Mouse (Mus musculus): Measurements from ENCODE around the gene Crtc2. TPM values are rescaled to one million over a fixed set of nuclear protein-coding genes. Genes with fewer than 3 reads are reported as not detected.

Crtc2 gene
- polyA plus RNA-seq, 1 experiment from 2014 or later: 16.7 TPM

DNA sequence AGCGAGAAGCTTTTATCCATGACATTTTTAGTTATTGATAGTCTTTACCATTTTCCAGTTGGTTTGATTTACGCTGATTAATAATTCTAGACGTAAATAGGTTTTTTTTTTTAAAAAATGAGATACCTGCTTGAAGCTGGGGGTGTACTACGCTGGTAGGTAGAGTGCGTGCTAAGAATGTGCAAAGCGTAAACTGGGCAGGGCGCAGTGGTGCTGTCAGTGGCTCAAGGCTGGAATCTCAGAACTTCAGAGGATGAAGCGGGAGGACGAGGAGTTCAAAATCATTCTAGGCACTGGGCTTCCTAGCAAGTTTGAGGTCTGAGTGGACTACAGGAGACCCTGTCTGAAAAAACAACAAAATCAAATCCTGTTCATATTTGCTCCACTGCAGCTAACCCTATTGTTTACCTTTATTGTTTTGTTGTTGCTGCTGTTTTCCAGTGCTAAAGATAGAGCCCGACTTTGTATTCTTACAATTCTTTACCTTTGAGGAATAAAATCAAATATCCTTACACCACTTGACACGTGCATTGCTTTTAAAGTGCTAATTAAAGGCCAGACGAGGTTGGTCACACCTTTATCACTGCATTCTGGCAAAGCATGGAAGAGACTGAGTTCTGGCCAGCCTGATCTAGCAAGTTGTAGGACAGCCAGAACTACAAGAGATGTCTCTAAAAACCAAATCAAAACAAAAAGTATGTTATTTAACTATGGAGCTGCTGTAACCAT, 39.8 kb upstream of the Crtc2 start:
- Histone ChIP-seq H3K27ac (replicated peaks; ENCODE audit: low read depth, low read length) (no peak overlapping the region), H3K4me2 (ENCODE audit: low read depth, severe bottlenecking) (peak overlapping the region; percentile 88), H3K9me3 (ENCODE audit: control insufficient read depth, low read length) (no peaks in the 10 kb centered on the region), H3K9ac (ENCODE audit: low read length) (peak overlapping the region; percentile 2; the same call in 1 of the 2 replicates), H3K4me3 (ENCODE audit: low read depth, low read length) (peak overlapping the region; percentile 97), H3K4me1 (ENCODE audit: control insufficient read depth, insufficient read depth, low read length) (peaks cover 14% of the 10 kb centered on the region), H3K27me3 (ENCODE audit: control insufficient read depth, insufficient read depth, low read length) (no peaks in the 10 kb centered on the region), H3K36me3 (ENCODE audit: control insufficient read depth, insufficient read depth, low read length) (peaks cover 9% of the 10 kb centered on the region)
- WGBS: 16% methylated on average over 12 of the region's 12 CpGs
- DNase-seq (ENCODE audit: low spot score): no peak
- ATAC-seq (ENCODE audit: insufficient number of reproducible peaks, low FRiP score, low TSS enrichment, low read depth): no peak

DNA sequence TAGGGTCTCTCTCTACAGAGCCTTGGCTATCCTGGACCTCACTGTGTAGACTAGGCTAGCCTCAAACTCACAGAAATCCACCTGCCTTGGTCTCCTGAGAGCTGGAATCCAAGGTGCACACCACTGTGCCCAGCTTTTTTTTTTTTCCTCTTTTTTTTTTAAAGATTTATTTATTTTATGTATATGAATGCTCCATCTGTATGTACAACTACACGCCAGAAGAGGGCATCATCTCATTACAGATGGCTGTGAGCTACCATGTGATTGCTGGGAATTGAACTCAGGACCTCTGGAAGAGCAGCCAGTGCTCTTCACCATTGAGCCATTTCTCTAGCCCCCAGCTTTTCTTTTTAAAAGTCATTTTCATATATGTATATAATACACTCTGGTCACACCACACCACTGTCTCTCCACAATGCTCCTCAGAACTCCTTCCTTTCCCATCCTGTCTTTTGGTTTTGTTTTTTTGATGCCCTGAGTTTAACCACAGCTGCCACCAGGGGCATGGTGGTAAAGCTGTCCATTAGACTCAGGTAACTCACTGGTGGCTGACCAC, 38.1 kb upstream of the Crtc2 start:
- 39% methylated on average over 1 of the region's 1 CpGs for WGBS
- Histone ChIP-seq H3K4me1 (ENCODE audit: control insufficient read depth, insufficient read depth, low read length) (peaks cover 14% of the 10 kb centered on the region), H3K36me3 (ENCODE audit: control insufficient read depth, insufficient read depth, low read length) (peaks cover 5% of the 10 kb centered on the region), H3K27ac (replicated peaks; ENCODE audit: low read depth, low read length) (no peak overlapping the region), H3K9ac (ENCODE audit: low read length) (no peak overlapping the region), H3K4me2 (ENCODE audit: low read depth, severe bottlenecking) (no peak overlapping the region), H3K27me3 (ENCODE audit: control insufficient read depth, insufficient read depth, low read length) (no peaks in the 10 kb centered on the region), H3K9me3 (ENCODE audit: control insufficient read depth, low read length) (no peaks in the 10 kb centered on the region), H3K4me3 (ENCODE audit: low read depth, low read length) (no peak overlapping the region)
- ATAC-seq (ENCODE audit: insufficient number of reproducible peaks, low FRiP score, low TSS enrichment, low read depth) (no peak), DNase-seq (ENCODE audit: low spot score) (no peak)

DNA sequence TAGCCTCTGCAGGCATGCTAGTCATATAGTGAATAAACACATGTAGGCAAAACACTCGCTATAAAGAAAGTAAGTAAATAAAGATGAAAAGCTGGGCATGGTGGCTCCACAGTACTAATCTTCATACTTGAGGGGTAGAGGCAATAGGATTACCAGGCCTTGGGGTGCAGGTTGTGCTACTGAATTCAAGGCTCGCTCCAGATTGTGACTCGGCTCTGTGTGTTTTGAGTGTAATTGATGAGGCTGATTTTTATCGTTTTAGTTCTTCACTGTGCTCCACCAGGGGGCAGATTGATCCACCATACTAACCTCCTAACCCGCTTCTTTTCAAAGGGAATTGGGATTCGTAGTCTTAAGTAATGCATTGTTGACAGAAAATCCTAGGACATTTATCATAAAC, 33.9 kb upstream of the Crtc2 start:
- no peak; the same call in 1 of the 2 replicates for ATAC-seq (ENCODE audit: insufficient number of reproducible peaks, low FRiP score, low TSS enrichment, low read depth)
- 19% methylated on average over 6 of the region's 6 CpGs for WGBS
- H3K27ac ChIP-seq (replicated peaks; ENCODE audit: low read depth, low read length): peak overlapping the region; percentile 23
- H3K4me3 ChIP-seq (ENCODE audit: low read depth, low read length): peak overlapping the region; percentile 31; the same call in 1 of the 2 replicates
- peak; percentile 67 for DNase-seq (ENCODE audit: low spot score)
- H3K9me3 ChIP-seq (ENCODE audit: control insufficient read depth, low read length): no peaks in the 10 kb centered on the region
- H3K36me3 ChIP-seq (ENCODE audit: control insufficient read depth, insufficient read depth, low read length): peaks cover 4% of the 10 kb centered on the region; the same call in 1 of the 2 replicates
- H3K4me2 ChIP-seq (ENCODE audit: low read depth, severe bottlenecking): peak overlapping the region; percentile 36
- no peaks in the 10 kb centered on the region for H3K27me3 ChIP-seq (ENCODE audit: control insufficient read depth, insufficient read depth, low read length)
- H3K4me1 ChIP-seq (ENCODE audit: control insufficient read depth, insufficient read depth, low read length): no peaks in the 10 kb centered on the region
- H3K9ac ChIP-seq (ENCODE audit: low read length): peak overlapping the region; percentile 2; the same call in 1 of the 2 replicates

DNA sequence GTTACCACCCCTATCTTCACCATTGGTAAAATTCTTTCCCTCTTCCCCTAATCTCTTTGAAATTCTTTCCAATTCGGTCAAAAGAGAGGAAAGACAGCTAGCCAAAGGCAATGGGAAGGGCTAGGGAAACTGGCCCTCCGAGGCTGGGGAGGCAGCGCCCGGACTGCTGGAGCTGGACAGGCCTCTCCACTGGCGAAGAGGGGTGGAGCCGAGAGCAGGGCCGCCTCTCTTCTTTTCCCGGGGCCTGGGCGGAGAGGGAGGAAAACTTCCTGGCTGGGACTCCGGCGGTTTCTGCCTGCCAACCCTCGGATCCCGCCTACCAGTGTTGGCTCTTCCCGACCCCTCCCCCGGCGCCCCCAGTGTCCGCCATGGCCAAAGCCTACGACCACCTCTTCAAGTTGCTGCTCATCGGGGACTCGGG, 33.4 kb upstream of the Crtc2 start:
- WGBS: under 1% methylated on average over 14 of the region's 20 CpGs
- peak overlapping the region; percentile 32 for H3K9ac ChIP-seq (ENCODE audit: low read length)
- no peaks in the 10 kb centered on the region for H3K4me1 ChIP-seq (ENCODE audit: control insufficient read depth, insufficient read depth, low read length)
- peak overlapping the region; percentile 31 for H3K4me3 ChIP-seq (ENCODE audit: low read depth, low read length)
- H3K27ac ChIP-seq (replicated peaks; ENCODE audit: low read depth, low read length): peak overlapping the region; percentile 23
- H3K4me2 ChIP-seq (ENCODE audit: low read depth, severe bottlenecking): peak overlapping the region; percentile 36
- H3K9me3 ChIP-seq (ENCODE audit: control insufficient read depth, low read length): no peaks in the 10 kb centered on the region
- H3K36me3 ChIP-seq (ENCODE audit: control insufficient read depth, insufficient read depth, low read length): peaks cover 4% of the 10 kb centered on the region; the same call in 1 of the 2 replicates
- ATAC-seq (ENCODE audit: insufficient number of reproducible peaks, low FRiP score, low TSS enrichment, low read depth) (peak; percentile 75), DNase-seq (ENCODE audit: low spot score) (peak; percentile 81)
- no peaks in the 10 kb centered on the region for H3K27me3 ChIP-seq (ENCODE audit: control insufficient read depth, insufficient read depth, low read length)

DNA sequence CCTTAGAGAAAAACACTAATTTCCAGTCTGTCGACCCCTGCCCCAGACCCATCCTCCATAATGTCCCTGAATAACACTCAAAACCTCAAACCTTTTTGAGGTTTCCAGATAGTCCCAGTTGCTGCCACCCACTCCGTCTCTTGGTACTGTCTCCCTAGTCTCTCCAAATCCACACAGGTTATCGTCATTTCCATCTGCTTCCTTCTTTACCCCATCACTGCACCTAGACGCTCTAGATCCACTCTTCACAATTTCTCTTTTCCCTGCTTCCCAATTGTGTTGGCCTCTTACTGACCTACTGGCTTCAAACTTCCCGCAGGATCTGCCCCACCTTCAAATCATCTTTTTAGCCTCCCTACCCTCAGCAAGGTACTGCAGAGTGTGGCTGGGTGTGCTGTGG, 32.8 kb upstream of the Crtc2 start:
- ATAC-seq (ENCODE audit: insufficient number of reproducible peaks, low FRiP score, low TSS enrichment, low read depth): no peak
- WGBS: 28% methylated on average over 5 of the region's 5 CpGs
- peak overlapping the region; percentile 48; the same call in 1 of the 2 replicates for H3K9ac ChIP-seq (ENCODE audit: low read length)

DNA sequence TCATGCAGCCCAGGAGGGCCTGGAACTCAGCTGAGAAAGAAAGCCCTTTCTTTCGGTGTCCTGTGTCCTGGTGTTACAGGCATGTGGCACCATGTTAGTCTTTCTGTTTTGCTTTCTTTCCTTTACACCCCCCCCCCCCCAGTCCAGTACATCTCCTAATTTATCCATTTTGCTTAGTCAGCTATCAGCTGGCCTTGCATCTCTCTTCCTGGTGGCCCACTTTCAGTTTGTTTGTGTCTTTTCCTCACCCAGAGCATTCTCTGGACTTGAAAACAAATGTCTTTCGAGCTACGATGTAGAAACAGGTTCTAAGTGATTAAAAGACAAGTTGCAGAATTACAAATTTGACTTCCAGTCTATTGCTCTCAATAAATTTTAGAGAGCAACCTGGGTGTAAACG, 31.5 kb upstream of the Crtc2 start:
- H3K27me3 ChIP-seq (ENCODE audit: control insufficient read depth, insufficient read depth, low read length): no peaks in the 10 kb centered on the region
- WGBS: 91% methylated on average over 4 of the region's 4 CpGs
- DNase-seq (ENCODE audit: low spot score): no peak
- no peaks in the 10 kb centered on the region for H3K9me3 ChIP-seq (ENCODE audit: control insufficient read depth, low read length)
- H3K36me3 ChIP-seq (ENCODE audit: control insufficient read depth, insufficient read depth, low read length): peaks cover 6% of the 10 kb centered on the region; the same call in 1 of the 2 replicates
- no peak overlapping the region for H3K9ac ChIP-seq (ENCODE audit: low read length)
- no peak for ATAC-seq (ENCODE audit: insufficient number of reproducible peaks, low FRiP score, low TSS enrichment, low read depth)
- no peak overlapping the region for H3K4me2 ChIP-seq (ENCODE audit: low read depth, severe bottlenecking)
- H3K4me1 ChIP-seq (ENCODE audit: control insufficient read depth, insufficient read depth, low read length): no peaks in the 10 kb centered on the region
- no peak overlapping the region for H3K27ac ChIP-seq (replicated peaks; ENCODE audit: low read depth, low read length)
- no peak overlapping the region for H3K4me3 ChIP-seq (ENCODE audit: low read depth, low read length)

More for the DNA sequence above, 32.8 kb upstream of the Crtc2 start:
- H3K4me1 ChIP-seq (ENCODE audit: control insufficient read depth, insufficient read depth, low read length): no peaks in the 10 kb centered on the region
- H3K4me2 ChIP-seq (ENCODE audit: low read depth, severe bottlenecking): peak overlapping the region; percentile 36
- H3K27ac ChIP-seq (replicated peaks; ENCODE audit: low read depth, low read length): no peak overlapping the region; the same call in 1 of the 2 replicates
- peak overlapping the region; percentile 31 for H3K4me3 ChIP-seq (ENCODE audit: low read depth, low read length)
- peaks cover 6% of the 10 kb centered on the region; the same call in 1 of the 2 replicates for H3K36me3 ChIP-seq (ENCODE audit: control insufficient read depth, insufficient read depth, low read length)
- no peaks in the 10 kb centered on the region for H3K9me3 ChIP-seq (ENCODE audit: control insufficient read depth, low read length)
- DNase-seq (ENCODE audit: low spot score): no peak
- no peaks in the 10 kb centered on the region for H3K27me3 ChIP-seq (ENCODE audit: control insufficient read depth, insufficient read depth, low read length)

DNA sequence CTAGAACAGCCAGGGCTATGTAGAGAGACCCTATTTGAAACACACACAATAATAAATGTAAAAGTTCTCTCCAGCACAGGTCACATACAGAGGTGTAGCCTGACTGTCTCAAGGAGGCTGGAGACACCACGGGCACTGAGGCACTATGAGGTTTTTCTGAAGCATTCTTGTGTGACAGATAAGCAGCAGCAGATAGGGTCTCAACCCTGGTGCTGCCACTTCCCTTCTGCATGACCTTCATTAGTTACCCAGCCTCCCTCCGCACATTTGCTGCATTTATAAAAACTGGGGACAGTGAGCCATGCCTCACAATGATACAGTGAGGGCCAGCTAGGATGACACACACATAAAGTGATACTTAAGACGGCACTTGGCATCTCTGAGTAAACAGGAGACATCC, 31.0 kb upstream of the Crtc2 start:
- H3K9ac ChIP-seq (ENCODE audit: low read length): no peak overlapping the region
- no peak overlapping the region for H3K27ac ChIP-seq (replicated peaks; ENCODE audit: low read depth, low read length)
- H3K9me3 ChIP-seq (ENCODE audit: control insufficient read depth, low read length): no peaks in the 10 kb centered on the region
- 83% methylated on average over 3 of the region's 3 CpGs for WGBS
- H3K4me1 ChIP-seq (ENCODE audit: control insufficient read depth, insufficient read depth, low read length): no peaks in the 10 kb centered on the region
- no peak overlapping the region for H3K4me2 ChIP-seq (ENCODE audit: low read depth, severe bottlenecking)
- no peak for DNase-seq (ENCODE audit: low spot score)
- no peak overlapping the region for H3K4me3 ChIP-seq (ENCODE audit: low read depth, low read length)
- H3K27me3 ChIP-seq (ENCODE audit: control insufficient read depth, insufficient read depth, low read length): no peaks in the 10 kb centered on the region
- ATAC-seq (ENCODE audit: insufficient number of reproducible peaks, low FRiP score, low TSS enrichment, low read depth): no peak
- peaks cover 6% of the 10 kb centered on the region; the same call in 1 of the 2 replicates for H3K36me3 ChIP-seq (ENCODE audit: control insufficient read depth, insufficient read depth, low read length)

DNA sequence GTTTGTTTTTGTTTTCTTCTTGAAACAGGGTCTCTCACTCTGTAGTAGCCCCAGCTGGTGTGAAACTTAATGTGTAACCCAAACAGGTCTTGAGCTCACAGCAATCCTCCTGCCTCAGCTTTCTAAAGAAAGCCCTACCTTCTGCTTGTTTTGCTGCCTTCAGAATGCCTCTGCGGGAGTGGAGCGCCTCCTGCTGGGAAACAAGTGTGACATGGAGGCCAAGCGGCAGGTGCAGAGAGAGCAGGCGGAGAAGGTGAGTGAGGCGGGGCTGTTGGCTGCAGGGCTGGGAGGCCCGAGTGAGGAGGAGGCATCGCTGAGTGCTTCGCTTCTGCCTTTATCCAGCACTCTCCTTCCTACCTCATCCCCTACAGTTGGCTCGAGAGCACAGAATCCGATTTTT, 29.6 kb upstream of the Crtc2 start:
- ATAC-seq (ENCODE audit: insufficient number of reproducible peaks, low FRiP score, low TSS enrichment, low read depth): no peak

More for the DNA sequence above, 29.6 kb upstream of the Crtc2 start:
- Histone ChIP-seq H3K4me2 (ENCODE audit: low read depth, severe bottlenecking) (no peak overlapping the region), H3K9me3 (ENCODE audit: control insufficient read depth, low read length) (no peaks in the 10 kb centered on the region), H3K9ac (ENCODE audit: low read length) (no peak overlapping the region), H3K27me3 (ENCODE audit: control insufficient read depth, insufficient read depth, low read length) (no peaks in the 10 kb centered on the region), H3K36me3 (ENCODE audit: control insufficient read depth, insufficient read depth, low read length) (peaks cover 6% of the 10 kb centered on the region; the same call in 1 of the 2 replicates), H3K4me1 (ENCODE audit: control insufficient read depth, insufficient read depth, low read length) (no peaks in the 10 kb centered on the region), H3K27ac (replicated peaks; ENCODE audit: low read depth, low read length) (no peak overlapping the region), H3K4me3 (ENCODE audit: low read depth, low read length) (no peak overlapping the region)
- no peak for DNase-seq (ENCODE audit: low spot score)
- 78% methylated on average over 10 of the region's 10 CpGs for WGBS

Data from limb, embryonic 11.5 days (tissue).